Mouse (Mus musculus): Measurements from ENCODE around the gene Sec24b. TPM values are rescaled to one million over a fixed set of nuclear protein-coding genes. Genes with fewer than 3 reads are reported as not detected.

The Sec24b gene
- total and polyA plus RNA-seq, 3 experiments = 14.3 to 50.6 (median 31.2) TPM

GRCm38 (mm10) chr3:130026181-130026580, 35.2 kb downstream of the Sec24b start:
- peaks cover 0 to 22% of the 10 kb centered on the region in 2 experiments; a peak in 2 of 4 replicates for H3K4me1 ChIP-seq (ENCODE audit: control insufficient read depth in 1 of 2, insufficient read depth in 2 of 2)
- H3K27ac ChIP-seq (ENCODE audit: insufficient read depth, low read depth) = no peak overlapping the region
- peaks cover 47 to 89% of the 10 kb centered on the region in 2 experiments for H3K36me3 ChIP-seq (replicated peaks in 1 of 2; ENCODE audit: control insufficient read depth in 1 of 2, insufficient read depth in 1 of 2, low read length in 1 of 2)
- no peaks in the 10 kb centered on the region for H3K9me3 ChIP-seq (replicated peaks; ENCODE audit: low read length)
- dilution Hi-C loops (cut with MboI; ENCODE audit: extremely low pct_ligation_motif_present, extremely low pct_unique_long_range_greater_than_20kb, low sequenced_read_pairs) = no loop called here
- in situ Hi-C loops (cut with MboI; ENCODE audit: low pct_ligation_motif_present, low pct_unique_long_range_greater_than_20kb, low sequenced_read_pairs) = no loop called here
- no peak for DNase-seq (ENCODE audit: extremely low read depth)
- no peak overlapping the region for H3K9ac ChIP-seq (ENCODE audit: insufficient read depth, low read depth)
- no peak overlapping the region for H3K4me2 ChIP-seq (ENCODE audit: insufficient read depth, low read depth, poor library complexity, severe bottlenecking)
- no peak overlapping the region for H3K4me3 ChIP-seq (replicated peaks in 1 of 3; ENCODE audit: low read depth in 2 of 3, low read length in 2 of 3, poor library complexity in 1 of 3)
- H3K27me3 ChIP-seq (replicated peaks) = no peaks in the 10 kb centered on the region
- no peaks in the 10 kb centered on the region; the same call in 1 of the 2 replicates for H3K79me2 ChIP-seq (replicated peaks; ENCODE audit: control insufficient read depth, extremely low read depth, insufficient read depth, poor library complexity, severe bottlenecking)
- TF ChIP-seq MAX (IDR thresholded peaks at IDR 0.05; ENCODE audit: low read length) = no peak
- no peak for TF ChIP-seq ZMIZ1 (IDR thresholded peaks at IDR 0.05; ENCODE audit: low read depth, low read length)
- no peak for TF ChIP-seq JUND (conservative IDR thresholded peaks at IDR 0.05; ENCODE audit: low read depth, low read length)

GRCm38 (mm10) chr3:130025556-130025955, 35.8 kb downstream of the Sec24b start:
- Histone ChIP-seq H3K9ac (ENCODE audit: insufficient read depth, low read depth) (no peak overlapping the region), H3K4me3 (replicated peaks in 1 of 3; ENCODE audit: low read depth in 2 of 3, low read length in 2 of 3, poor library complexity in 1 of 3) (no peak overlapping the region), H3K4me2 (ENCODE audit: insufficient read depth, low read depth, poor library complexity, severe bottlenecking) (no peak overlapping the region), H3K27ac (ENCODE audit: insufficient read depth, low read depth) (no peak overlapping the region), H3K36me3 (replicated peaks in 1 of 2; ENCODE audit: control insufficient read depth in 1 of 2, insufficient read depth in 1 of 2, low read length in 1 of 2) (peaks cover 47 to 89% of the 10 kb centered on the region in 2 experiments), H3K79me2 (replicated peaks; ENCODE audit: control insufficient read depth, extremely low read depth, insufficient read depth, poor library complexity, severe bottlenecking) (no peaks in the 10 kb centered on the region; the same call in 1 of the 2 replicates), H3K4me1 (ENCODE audit: control insufficient read depth in 1 of 2, insufficient read depth in 2 of 2) (peaks cover 0 to 22% of the 10 kb centered on the region in 2 experiments; a peak in 2 of 4 replicates), H3K9me3 (replicated peaks; ENCODE audit: low read length) (no peaks in the 10 kb centered on the region), H3K27me3 (replicated peaks) (no peaks in the 10 kb centered on the region)
- in situ Hi-C loops (cut with MboI; ENCODE audit: low pct_ligation_motif_present, low pct_unique_long_range_greater_than_20kb, low sequenced_read_pairs) (no loop called here), dilution Hi-C loops (cut with MboI; ENCODE audit: extremely low pct_ligation_motif_present, extremely low pct_unique_long_range_greater_than_20kb, low sequenced_read_pairs) (no loop called here)
- DNase-seq (ENCODE audit: extremely low read depth) = peak; percentile 24
- TF ChIP-seq RCOR1 (conservative IDR thresholded peaks at IDR 0.05; ENCODE audit: low read depth, low read length) (no peak), SIN3A (IDR thresholded peaks at IDR 0.05; ENCODE audit: low read length) (no peak), EP300 (IDR thresholded peaks at IDR 0.05; ENCODE audit: low read length) (no peak), E2F4 (IDR thresholded peaks at IDR 0.05; ENCODE audit: insufficient replicate concordance, low read depth, low read length) (no peak), GABPA (IDR thresholded peaks at IDR 0.05; ENCODE audit: insufficient replicate concordance, low read depth, low read length) (no peak), IRF4 (IDR thresholded peaks at IDR 0.05; ENCODE audit: low read depth, low read length) (no peak), UBTF (IDR thresholded peaks at IDR 0.05; ENCODE audit: low read depth, low read length) (no peak), CHD2 (IDR thresholded peaks at IDR 0.05; ENCODE audit: low read length) (no peak), POLR2A (IDR thresholded peaks at IDR 0.05; ENCODE audit: low read depth, low read length) (no peak), ZNF384 (IDR thresholded peaks at IDR 0.05; ENCODE audit: low read depth, low read length) (no peak), ZKSCAN1 (IDR thresholded peaks at IDR 0.05; ENCODE audit: borderline replicate concordance, low read depth, low read length) (no peak), USF1 (IDR thresholded peaks at IDR 0.05; ENCODE audit: low read depth, low read length) (no peak), MYC (IDR thresholded peaks at IDR 0.05; ENCODE audit: low read depth, low read length) (no peak), MEF2A (IDR thresholded peaks at IDR 0.05; ENCODE audit: borderline replicate concordance, low read depth, low read length) (no peak), POLR2AphosphoS2 (IDR thresholded peaks at IDR 0.05; ENCODE audit: low read depth, low read length) (no peak), ZC3H11A (IDR thresholded peaks at IDR 0.05; ENCODE audit: low read depth, low read length) (no peak), KAT2A (IDR thresholded peaks at IDR 0.05; ENCODE audit: insufficient replicate concordance, low read length) (no peak)
